Mouse (Mus musculus): ENCODE data around the gene Lmo4. TPM values are rescaled to one million over a fixed set of nuclear protein-coding genes. Genes with fewer than 3 reads are reported as not detected.

Gene Lmo4
- polyA plus RNA-seq (2015; fragmentation: Nextera tagmentation; extraction: Ambion mirVana): 75.8 and 76.8 TPM in 2 replicates

- WGBS: under 1% methylated on average over 70 of the region's 76 CpGs
- H3K27ac ChIP-seq (ENCODE audit: low read length): peak within 1 kb of the TSS; percentile 99
- H3K36me3 ChIP-seq (ENCODE audit: control insufficient read depth, insufficient read depth, low read length): 0 out of 2 replicates have a peak, but pooled peaks cover 2% of the 10 kb centered on the region
- peak within 1 kb of the TSS; percentile 98 for H3K9ac ChIP-seq (ENCODE audit: low read length)
- no peaks in the 10 kb centered on the region for H3K27me3 ChIP-seq (ENCODE audit: control insufficient read depth, insufficient read depth, low read length)
- no peaks in the 10 kb centered on the region for H3K9me3 ChIP-seq (replicated peaks; ENCODE audit: control insufficient read depth, low read length)
- peak; percentile 79 for ATAC-seq (ENCODE audit: insufficient read depth, low FRiP score)
- peak within 1 kb of the TSS; percentile 89 for H3K4me3 ChIP-seq (replicated peaks; ENCODE audit: low read length)
- H3K4me1 ChIP-seq (ENCODE audit: control insufficient read depth, insufficient read depth, low read length): peaks cover 18% of the 10 kb centered on the region
- H3K4me2 ChIP-seq (ENCODE audit: low read depth, low read length): peak within 1 kb of the TSS; percentile 73
Observed at GRCm38 (mm10) chr3:144204413-144205311, at the start of gene Lmo4. Gene Lmo4, minus strand, starts transcription at chr3:144205220.

DNA sequence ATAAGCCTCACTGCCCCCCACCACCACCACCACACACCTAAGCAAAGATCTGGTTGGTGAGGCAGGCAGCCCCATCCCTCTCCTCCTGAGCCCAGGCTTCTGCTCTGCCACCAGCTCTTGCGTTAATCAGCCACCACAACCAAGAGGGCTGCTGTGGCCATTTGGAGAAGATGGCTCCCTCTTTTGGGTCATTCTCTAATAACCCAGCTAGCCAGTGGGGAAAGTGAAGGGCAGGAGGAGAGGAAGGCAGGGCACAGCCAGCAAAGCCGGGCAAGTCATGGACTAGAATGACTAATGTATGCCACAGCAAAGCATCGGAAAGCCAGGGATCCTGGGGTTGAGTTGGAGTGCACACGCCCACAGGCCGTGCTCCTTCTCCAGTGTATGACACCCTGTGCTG is 49.3 kb upstream of the Lmo4 start:
- H3K4me3 ChIP-seq (replicated peaks; ENCODE audit: low read length): no peak overlapping the region
- no peaks in the 10 kb centered on the region for H3K27me3 ChIP-seq (ENCODE audit: control insufficient read depth, insufficient read depth, low read length)
- H3K36me3 ChIP-seq (ENCODE audit: control insufficient read depth, insufficient read depth, low read length): no peaks in the 10 kb centered on the region
- no peaks in the 10 kb centered on the region for H3K9me3 ChIP-seq (replicated peaks; ENCODE audit: control insufficient read depth, low read length)
- H3K4me2 ChIP-seq (ENCODE audit: low read depth, low read length): no peak overlapping the region
- no peak for ATAC-seq (ENCODE audit: insufficient read depth, low FRiP score)
- 76% methylated on average over 5 of the region's 5 CpGs for WGBS
- no peak overlapping the region for H3K9ac ChIP-seq (ENCODE audit: low read length)
- no peaks in the 10 kb centered on the region for H3K4me1 ChIP-seq (ENCODE audit: control insufficient read depth, insufficient read depth, low read length)
- H3K27ac ChIP-seq (ENCODE audit: low read length): no peak overlapping the region

DNA sequence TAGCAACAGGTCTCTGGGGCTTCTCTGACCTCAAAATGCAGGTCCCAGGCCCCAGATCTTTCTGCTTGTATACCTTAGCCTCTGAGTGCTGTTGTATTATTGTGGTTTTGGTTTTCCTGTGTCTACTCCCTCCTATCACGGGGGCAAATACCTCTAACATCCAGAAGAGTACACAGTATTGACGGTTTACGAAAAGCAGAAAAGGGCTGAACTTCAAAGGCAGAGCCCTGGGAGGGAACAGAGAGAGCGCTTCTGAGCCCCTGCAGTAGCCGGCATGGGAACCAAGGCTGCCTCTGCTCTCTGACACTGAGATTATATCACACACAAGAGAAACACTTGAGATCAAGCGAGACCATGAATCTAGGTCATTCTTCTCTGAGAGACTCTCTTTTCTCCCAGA is 48.0 kb upstream of the Lmo4 start:
- ATAC-seq (ENCODE audit: insufficient read depth, low FRiP score): no peak
- WGBS: 59% methylated on average over 6 of the region's 6 CpGs
- Histone ChIP-seq H3K9ac (ENCODE audit: low read length) (no peak overlapping the region), H3K4me3 (replicated peaks; ENCODE audit: low read length) (no peak overlapping the region), H3K27me3 (ENCODE audit: control insufficient read depth, insufficient read depth, low read length) (no peaks in the 10 kb centered on the region), H3K27ac (ENCODE audit: low read length) (no peak overlapping the region), H3K36me3 (ENCODE audit: control insufficient read depth, insufficient read depth, low read length) (no peaks in the 10 kb centered on the region), H3K4me1 (ENCODE audit: control insufficient read depth, insufficient read depth, low read length) (no peaks in the 10 kb centered on the region), H3K4me2 (ENCODE audit: low read depth, low read length) (no peak overlapping the region), H3K9me3 (replicated peaks; ENCODE audit: control insufficient read depth, low read length) (no peaks in the 10 kb centered on the region)

DNA sequence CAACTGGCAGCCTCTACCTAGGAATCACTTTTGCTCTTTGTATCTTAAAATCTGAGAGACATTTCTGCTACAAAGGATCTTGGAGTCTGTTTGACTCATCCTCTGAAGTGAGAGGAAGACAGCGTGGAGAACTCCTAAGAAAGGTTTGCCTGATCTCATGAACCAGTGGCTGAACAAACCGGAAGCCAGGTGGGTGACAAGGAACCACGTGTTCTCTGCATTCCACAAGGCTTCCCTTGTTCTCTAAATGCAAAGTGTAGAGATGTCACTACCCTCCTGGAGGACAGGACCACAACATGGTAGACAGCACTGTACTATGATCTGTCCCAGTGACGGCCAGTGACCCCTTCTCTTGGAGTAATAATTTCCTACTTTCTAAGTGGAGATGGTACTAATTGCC is 47.1 kb upstream of the Lmo4 start:
- no peaks in the 10 kb centered on the region for H3K27me3 ChIP-seq (ENCODE audit: control insufficient read depth, insufficient read depth, low read length)

GRCm38 (mm10) chr3:144242025-144242673 is 37.1 kb upstream of the Lmo4 start:
- Histone ChIP-seq H3K9me3 (replicated peaks; ENCODE audit: control insufficient read depth, low read length) (no peaks in the 10 kb centered on the region), H3K27ac (ENCODE audit: low read length) (no peak overlapping the region), H3K36me3 (ENCODE audit: control insufficient read depth, insufficient read depth, low read length) (no peaks in the 10 kb centered on the region), H3K9ac (ENCODE audit: low read length) (no peak overlapping the region), H3K4me2 (ENCODE audit: low read depth, low read length) (no peak overlapping the region), H3K27me3 (ENCODE audit: control insufficient read depth, insufficient read depth, low read length) (no peaks in the 10 kb centered on the region), H3K4me1 (ENCODE audit: control insufficient read depth, insufficient read depth, low read length) (no peaks in the 10 kb centered on the region), H3K4me3 (replicated peaks; ENCODE audit: low read length) (no peak overlapping the region)
- 26% methylated on average over 15 of the region's 15 CpGs for WGBS
- no peak for ATAC-seq (ENCODE audit: insufficient read depth, low FRiP score)

More for the DNA sequence above, 47.1 kb upstream of the Lmo4 start:
- Histone ChIP-seq H3K4me1 (ENCODE audit: control insufficient read depth, insufficient read depth, low read length) (no peaks in the 10 kb centered on the region), H3K4me2 (ENCODE audit: low read depth, low read length) (no peak overlapping the region), H3K36me3 (ENCODE audit: control insufficient read depth, insufficient read depth, low read length) (no peaks in the 10 kb centered on the region), H3K27ac (ENCODE audit: low read length) (no peak overlapping the region), H3K4me3 (replicated peaks; ENCODE audit: low read length) (no peak overlapping the region), H3K9ac (ENCODE audit: low read length) (no peak overlapping the region), H3K9me3 (replicated peaks; ENCODE audit: control insufficient read depth, low read length) (no peaks in the 10 kb centered on the region)
- WGBS: 73% methylated on average over 4 of the region's 4 CpGs
- no peak for ATAC-seq (ENCODE audit: insufficient read depth, low FRiP score)

DNA sequence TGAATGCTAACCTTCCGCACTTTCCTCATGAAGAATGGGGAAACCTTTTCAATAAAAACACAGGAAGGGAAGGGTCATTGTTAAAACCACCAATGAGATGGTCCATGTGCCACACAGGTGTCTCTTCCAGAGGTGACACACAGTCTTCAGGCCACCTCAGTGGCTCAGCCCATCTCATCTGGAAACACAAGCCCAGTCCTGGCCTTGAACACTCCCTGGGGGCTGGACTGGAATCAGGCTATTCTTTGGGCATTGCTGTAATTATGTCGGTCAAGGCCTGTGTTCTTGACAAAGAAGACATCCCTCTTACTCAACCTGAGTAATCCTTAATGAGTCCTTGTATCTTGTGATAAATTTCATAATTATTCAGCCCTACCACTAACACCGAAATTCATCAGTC is 36.1 kb upstream of the Lmo4 start:
- WGBS: 93% methylated on average over 3 of the region's 3 CpGs
- H3K4me1 ChIP-seq (ENCODE audit: control insufficient read depth, insufficient read depth, low read length): no peaks in the 10 kb centered on the region

GRCm38 (mm10) chr3:144238482-144238881 is 33.5 kb upstream of the Lmo4 start:
- WGBS: 94% methylated on average over 11 of the region's 11 CpGs
- H3K9ac ChIP-seq (ENCODE audit: low read length): no peak overlapping the region
- no peaks in the 10 kb centered on the region for H3K9me3 ChIP-seq (replicated peaks; ENCODE audit: control insufficient read depth, low read length)
- H3K27me3 ChIP-seq (ENCODE audit: control insufficient read depth, insufficient read depth, low read length): no peaks in the 10 kb centered on the region
- H3K4me3 ChIP-seq (replicated peaks; ENCODE audit: low read length): no peak overlapping the region
- H3K27ac ChIP-seq (ENCODE audit: low read length): no peak overlapping the region
- no peaks in the 10 kb centered on the region for H3K4me1 ChIP-seq (ENCODE audit: control insufficient read depth, insufficient read depth, low read length)
- H3K36me3 ChIP-seq (ENCODE audit: control insufficient read depth, insufficient read depth, low read length): no peaks in the 10 kb centered on the region
- no peak for ATAC-seq (ENCODE audit: insufficient read depth, low FRiP score)
- H3K4me2 ChIP-seq (ENCODE audit: low read depth, low read length): no peak overlapping the region

More for the DNA sequence above, 36.1 kb upstream of the Lmo4 start:
- no peak overlapping the region for H3K4me2 ChIP-seq (ENCODE audit: low read depth, low read length)
- no peaks in the 10 kb centered on the region for H3K27me3 ChIP-seq (ENCODE audit: control insufficient read depth, insufficient read depth, low read length)
- no peak overlapping the region for H3K4me3 ChIP-seq (replicated peaks; ENCODE audit: low read length)
- H3K9me3 ChIP-seq (replicated peaks; ENCODE audit: control insufficient read depth, low read length): no peaks in the 10 kb centered on the region
- no peak overlapping the region for H3K9ac ChIP-seq (ENCODE audit: low read length)
- ATAC-seq (ENCODE audit: insufficient read depth, low FRiP score): no peak
- no peak overlapping the region for H3K27ac ChIP-seq (ENCODE audit: low read length)
- no peaks in the 10 kb centered on the region for H3K36me3 ChIP-seq (ENCODE audit: control insufficient read depth, insufficient read depth, low read length)

- H3K4me1 ChIP-seq (ENCODE audit: control insufficient read depth, insufficient read depth, low read length): 0 out of 2 replicates have a peak, but pooled peaks cover 2% of the 10 kb centered on the region
- ATAC-seq (ENCODE audit: insufficient read depth, low FRiP score): no peak
- H3K27ac ChIP-seq (ENCODE audit: low read length): no peak overlapping the region
- no peak overlapping the region for H3K4me3 ChIP-seq (replicated peaks; ENCODE audit: low read length)
- H3K36me3 ChIP-seq (ENCODE audit: control insufficient read depth, insufficient read depth, low read length): no peaks in the 10 kb centered on the region
- no peak overlapping the region for H3K4me2 ChIP-seq (ENCODE audit: low read depth, low read length)
- 72% methylated on average over 11 of the region's 11 CpGs for WGBS
- H3K27me3 ChIP-seq (ENCODE audit: control insufficient read depth, insufficient read depth, low read length): no peaks in the 10 kb centered on the region
- no peaks in the 10 kb centered on the region for H3K9me3 ChIP-seq (replicated peaks; ENCODE audit: control insufficient read depth, low read length)
- no peak overlapping the region for H3K9ac ChIP-seq (ENCODE audit: low read length)
Observed at GRCm38 (mm10) chr3:144232347-144233008, 27.5 kb upstream of the Lmo4 start.

DNA sequence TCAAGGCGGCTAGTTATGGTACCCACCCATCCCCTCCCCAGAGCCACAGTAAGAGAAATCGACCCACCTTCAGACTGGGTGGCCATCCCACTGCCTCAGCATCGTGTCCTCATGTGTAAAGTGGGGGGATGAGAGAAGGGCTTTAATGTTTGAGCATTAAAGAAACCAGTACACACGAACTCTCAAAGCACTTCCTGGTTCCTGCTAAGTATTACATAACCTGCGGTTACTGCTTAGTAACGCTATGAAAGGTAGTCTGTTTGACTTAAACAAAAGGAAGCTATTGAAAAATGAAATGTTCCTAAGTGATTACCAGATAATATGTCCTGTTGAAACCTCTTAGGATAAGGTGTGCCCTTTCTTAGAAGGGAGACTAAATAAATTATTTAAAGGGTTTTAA is 26.9 kb upstream of the Lmo4 start:
- H3K9ac ChIP-seq (ENCODE audit: low read length): no peak overlapping the region
- H3K36me3 ChIP-seq (ENCODE audit: control insufficient read depth, insufficient read depth, low read length): no peaks in the 10 kb centered on the region
- no peak overlapping the region for H3K4me2 ChIP-seq (ENCODE audit: low read depth, low read length)
- H3K27ac ChIP-seq (ENCODE audit: low read length): no peak overlapping the region
- H3K9me3 ChIP-seq (replicated peaks; ENCODE audit: control insufficient read depth, low read length): no peaks in the 10 kb centered on the region
- H3K27me3 ChIP-seq (ENCODE audit: control insufficient read depth, insufficient read depth, low read length): no peaks in the 10 kb centered on the region
- 56% methylated on average over 6 of the region's 6 CpGs for WGBS
- H3K4me1 ChIP-seq (ENCODE audit: control insufficient read depth, insufficient read depth, low read length): 0 out of 2 replicates have a peak, but pooled peaks cover 2% of the 10 kb centered on the region
- no peak overlapping the region for H3K4me3 ChIP-seq (replicated peaks; ENCODE audit: low read length)
- ATAC-seq (ENCODE audit: insufficient read depth, low FRiP score): no peak

Data from stomach, embryonic 16.5 days (tissue).